Comparison of ENCODE assay signal across 24 mouse cellular contexts in the genomic region with DNA sequence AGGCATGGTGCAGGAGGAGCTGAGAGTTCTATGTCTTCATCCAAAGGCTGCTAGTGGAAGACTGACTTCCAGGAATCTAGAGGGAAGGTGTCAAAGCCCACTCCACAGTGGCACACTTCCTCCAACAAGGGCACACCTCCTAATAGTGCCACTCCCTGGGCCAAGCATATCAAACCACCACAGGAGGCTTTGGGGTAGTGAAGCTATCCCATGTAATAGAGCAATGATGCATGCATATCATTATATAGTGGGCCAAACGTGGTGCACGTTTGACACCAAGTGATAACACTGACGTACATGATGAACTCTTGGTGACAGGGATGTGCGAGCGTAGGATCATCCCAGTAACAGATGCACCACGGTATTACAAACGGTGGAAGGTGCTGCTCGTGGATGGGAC. TPM values are rescaled to one million over a fixed set of nuclear protein-coding genes. Genes with fewer than 3 reads are reported as not detected.
"Had no signal": no experiment of that assay in that cellular context is flagged by ENCODE, and none has a peak within 500 bp of the region (broad histone marks: within the 10 kb centered on the region; RNA-seq: fewer than 3 reads in every experiment).

No protein-coding gene starts in this region.

- H3K27ac ChIP-seq: gastrocnemius, adult 2 months; heart, embryonic 10.5 days; hindbrain, embryonic 10.5 days; hindbrain, embryonic 12.5 days; hindbrain, embryonic 14.5 days; intestine, embryonic 15.5 days; layer of hippocampus, adult 2 months; left cerebral cortex, adult 2 months; limb, embryonic 10.5 days; limb, embryonic 12.5 days had no signal

- H3K9me3 ChIP-seq: heart, embryonic 10.5 days; heart, embryonic 12.5 days; hindbrain, embryonic 10.5 days; hindbrain, embryonic 12.5 days; intestine, embryonic 15.5 days; limb, embryonic 10.5 days; limb, embryonic 12.5 days had no signal

- DNase-seq: gastrocnemius, adult 2 months; gastrocnemius, postnatal 10 days; gastrocnemius, postnatal 25 days; heart, adult 18-20 months; heart, postnatal 10 days; heart, postnatal 4 days; kidney, adult 18-20 months; kidney, adult 8-10 months; kidney, postnatal 10 days; kidney, postnatal 25 days; kidney, postnatal 4 days had no signal

- H3K4me1 ChIP-seq: heart, embryonic 10.5 days; heart, embryonic 12.5 days; hindbrain, embryonic 10.5 days; hindbrain, embryonic 12.5 days; intestine, embryonic 15.5 days; limb, embryonic 10.5 days; limb, embryonic 12.5 days had no signal

- H3K36me3 ChIP-seq: heart, embryonic 10.5 days; heart, embryonic 12.5 days; hindbrain, embryonic 10.5 days; hindbrain, embryonic 12.5 days; intestine, embryonic 15.5 days; limb, embryonic 10.5 days; limb, embryonic 12.5 days had no signal

- H3K9ac ChIP-seq: heart, embryonic 12.5 days; hindbrain, embryonic 12.5 days; hindbrain, embryonic 14.5 days; intestine, embryonic 15.5 days; limb, embryonic 12.5 days had no signal

- H3K4me2 ChIP-seq: heart, embryonic 12.5 days; hindbrain, embryonic 12.5 days; hindbrain, embryonic 14.5 days; intestine, embryonic 15.5 days; limb, embryonic 12.5 days had no signal

- H3K4me3 ChIP-seq: gastrocnemius, adult 2 months; heart, embryonic 10.5 days; heart, embryonic 12.5 days; hindbrain, embryonic 10.5 days; hindbrain, embryonic 12.5 days; intestine, embryonic 15.5 days; layer of hippocampus, adult 2 months; left cerebral cortex, adult 2 months; limb, embryonic 10.5 days; limb, embryonic 12.5 days had no signal

- ATAC-seq: hindbrain, embryonic 16.5 days; inflammation-experienced regulatory T-cells, adult 6 months; intestine, embryonic 15.5 days; intestine, postnatal 0 days had no signal

- H3K27me3 ChIP-seq: hindbrain, embryonic 12.5 days; intestine, embryonic 15.5 days had no signal

RNA-seq across cellular contexts. Expression of a gene that starts 43.8 kb away (rescaled TPM):
- total RNA-seq: gastrocnemius, adult 2 months had no signal
